Mouse (Mus musculus) adrenal gland, adult (tissue): ENCODE results near the gene Utp18.

Experiments used
- DNase-seq, 2 experiments: peaks; one replicate each; pipeline ENCODE4 v3.0.0; 2022 to 2023; ENCODE audit warnings: low spot score in 1 of 2; ENCODE audit not compliant: inconsistent age in 2 of 2

Utp18 gene

DNA sequence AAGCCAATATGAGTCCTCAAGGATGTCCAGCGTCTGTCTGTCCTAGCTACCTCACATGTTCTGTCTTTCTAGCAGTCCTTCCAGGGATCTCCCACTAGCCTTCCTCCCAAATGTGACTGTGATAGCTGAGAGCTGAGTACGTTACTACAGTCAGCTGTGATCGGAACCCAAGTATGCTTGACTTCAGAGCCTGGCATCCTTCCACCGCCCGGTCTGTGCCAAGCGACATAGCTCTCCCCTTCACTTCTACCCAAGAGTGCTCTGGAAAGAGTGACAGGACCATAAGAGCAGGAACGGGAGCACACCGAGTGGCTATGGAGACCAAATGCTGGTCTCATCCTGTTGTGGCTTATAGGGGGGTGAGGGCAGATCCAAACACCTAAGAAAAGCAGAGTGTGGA, 55.6 kb downstream of the Utp18 start:
- DNase-seq, result no peak

DNA sequence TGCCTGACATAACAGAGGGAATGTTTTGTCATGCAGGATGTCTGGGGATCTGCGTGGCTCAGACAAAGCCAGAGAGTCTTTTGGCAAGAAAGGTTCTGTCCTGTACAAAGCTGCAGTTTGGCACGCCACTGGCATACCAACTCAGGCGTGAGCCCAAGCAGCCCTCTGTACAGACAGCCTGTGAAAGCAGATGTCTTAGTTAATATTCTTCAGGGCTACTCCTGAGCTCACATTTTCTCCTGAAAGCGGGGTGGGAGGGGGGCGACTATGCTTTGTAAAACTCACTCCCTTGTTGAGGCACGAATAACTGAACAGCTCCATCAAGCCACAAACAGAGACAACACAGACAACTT, 56.3 kb downstream of the Utp18 start:
- no peak for DNase-seq

DNA sequence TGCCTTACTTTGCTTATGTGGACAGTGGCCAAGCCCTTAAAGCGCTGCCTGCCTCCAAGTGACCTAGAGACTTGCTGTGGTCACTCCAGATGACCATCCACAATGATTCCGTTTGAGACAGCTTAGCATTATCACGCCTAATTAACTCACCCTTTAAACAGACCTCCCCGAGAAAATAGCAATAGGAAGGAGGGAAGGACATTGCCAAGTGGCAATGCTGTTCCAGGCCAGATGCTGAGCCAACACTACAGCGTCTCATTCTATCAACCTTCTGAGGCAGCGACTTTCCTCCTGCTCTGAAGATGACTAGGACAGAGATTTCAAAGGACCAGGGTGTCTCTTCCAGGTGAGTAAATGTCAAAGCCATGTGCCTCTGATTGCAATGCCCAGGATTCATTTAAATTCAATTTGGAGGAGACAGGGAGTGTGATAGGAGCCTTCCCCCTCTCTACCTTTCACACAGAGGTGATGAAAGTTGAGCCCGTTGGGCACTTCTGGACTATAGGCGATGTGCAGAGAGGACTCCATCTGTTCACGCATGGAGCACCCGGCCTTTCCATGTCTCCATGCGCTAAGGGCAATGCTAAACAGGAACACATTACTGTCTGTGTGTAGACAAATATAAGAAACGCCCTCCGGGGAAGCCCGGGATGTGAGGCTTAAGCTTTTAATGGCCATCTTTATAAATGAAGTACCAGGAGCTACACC, 56.8 kb downstream of the Utp18 start:
- DNase-seq, result no peak

DNA sequence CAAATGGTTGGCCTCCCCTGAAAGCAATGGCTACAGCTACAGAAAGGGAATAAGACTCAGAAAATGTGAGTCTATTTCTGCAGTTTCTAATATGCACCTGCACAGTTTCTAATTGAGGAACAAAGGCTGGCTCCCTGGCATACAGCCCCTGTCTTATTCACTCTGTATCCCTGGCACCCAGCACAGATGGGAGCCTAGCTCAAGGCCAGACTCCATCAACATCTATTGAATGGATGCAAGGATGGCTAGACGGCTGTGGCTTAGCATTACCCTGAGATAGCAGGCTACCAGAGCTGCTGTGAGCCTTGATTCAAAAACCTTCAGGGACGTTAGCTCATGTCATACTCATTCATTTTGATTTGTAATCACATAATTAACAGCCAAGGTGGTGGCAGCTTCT, 63.3 kb downstream of the Utp18 start:
- no peak for DNase-seq

DNA sequence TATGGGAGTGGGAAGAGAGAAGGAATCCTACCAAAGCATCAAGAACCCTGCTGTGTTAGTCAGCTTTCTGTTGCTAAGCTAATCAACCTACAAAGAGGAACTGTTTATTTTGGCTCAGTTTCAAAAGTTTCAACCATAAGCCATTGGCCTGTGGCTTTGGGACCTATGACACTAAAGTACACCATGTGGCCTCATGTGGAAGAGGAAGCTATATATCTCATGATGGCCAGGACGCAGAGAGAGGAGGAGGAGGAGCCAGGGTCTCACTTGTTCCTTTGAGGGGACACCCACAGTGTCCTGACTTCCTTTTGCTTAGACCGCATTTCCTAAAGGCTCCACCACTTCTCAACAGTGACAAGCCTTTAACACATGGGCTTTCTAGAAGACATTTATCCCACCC, 64.0 kb downstream of the Utp18 start:
- no peak for DNase-seq

DNA sequence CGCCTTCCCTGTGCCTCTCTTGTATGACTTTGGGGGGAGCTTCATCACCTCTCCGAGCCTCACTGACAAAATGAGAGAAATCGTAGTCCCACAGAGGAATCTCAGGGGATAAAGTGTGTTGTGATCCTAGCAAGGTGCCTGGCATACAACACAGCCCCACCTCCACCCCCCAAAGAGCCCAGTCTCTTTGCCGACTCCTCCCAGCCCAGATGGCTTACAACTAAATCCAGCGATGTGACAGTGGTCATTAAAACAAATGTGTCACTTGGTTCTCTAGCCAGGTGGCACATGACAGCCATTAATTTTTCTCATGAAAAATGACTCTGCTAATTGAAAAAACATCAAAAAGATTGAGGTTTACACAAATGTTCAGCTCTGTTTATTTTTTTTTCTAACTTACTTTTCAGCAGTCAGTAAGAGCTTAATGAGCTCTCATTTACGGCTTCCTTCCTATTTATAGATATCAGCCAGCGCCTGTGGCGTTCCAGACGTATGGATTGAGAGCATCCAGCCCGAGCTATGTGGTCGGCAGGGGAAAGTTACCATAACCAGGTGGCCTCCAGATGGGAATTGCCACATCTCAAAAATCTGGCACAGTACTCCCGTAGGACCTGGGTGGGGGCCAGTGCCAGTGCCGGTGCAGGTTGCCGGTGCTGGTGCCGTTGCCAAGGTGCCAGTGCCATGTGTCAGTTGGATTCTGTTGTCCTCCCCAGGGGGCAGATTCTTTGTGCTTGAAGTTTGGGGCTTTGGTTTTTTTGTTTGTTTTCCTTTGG, 67.4 kb downstream of the Utp18 start:
- no peak for DNase-seq

DNA sequence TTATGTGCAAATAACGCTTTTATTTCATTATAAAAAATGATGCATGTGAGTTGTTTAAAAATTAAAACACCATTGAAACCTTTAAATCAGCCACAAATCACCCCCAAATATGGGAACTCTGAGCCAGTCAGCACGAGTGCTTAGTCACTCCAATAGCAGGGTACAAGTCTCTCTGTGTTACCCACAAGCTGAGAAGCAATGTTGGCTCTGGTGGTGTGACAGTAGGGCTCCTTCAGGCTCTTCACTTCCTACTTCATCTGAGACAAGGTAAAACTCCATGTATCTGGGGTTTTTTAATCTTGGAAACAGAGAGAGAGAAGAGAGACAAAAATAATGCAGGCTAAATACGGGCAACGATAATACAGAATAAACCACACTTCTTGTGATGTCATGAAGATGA, 72.6 kb downstream of the Utp18 start:
- no peak for DNase-seq

DNA sequence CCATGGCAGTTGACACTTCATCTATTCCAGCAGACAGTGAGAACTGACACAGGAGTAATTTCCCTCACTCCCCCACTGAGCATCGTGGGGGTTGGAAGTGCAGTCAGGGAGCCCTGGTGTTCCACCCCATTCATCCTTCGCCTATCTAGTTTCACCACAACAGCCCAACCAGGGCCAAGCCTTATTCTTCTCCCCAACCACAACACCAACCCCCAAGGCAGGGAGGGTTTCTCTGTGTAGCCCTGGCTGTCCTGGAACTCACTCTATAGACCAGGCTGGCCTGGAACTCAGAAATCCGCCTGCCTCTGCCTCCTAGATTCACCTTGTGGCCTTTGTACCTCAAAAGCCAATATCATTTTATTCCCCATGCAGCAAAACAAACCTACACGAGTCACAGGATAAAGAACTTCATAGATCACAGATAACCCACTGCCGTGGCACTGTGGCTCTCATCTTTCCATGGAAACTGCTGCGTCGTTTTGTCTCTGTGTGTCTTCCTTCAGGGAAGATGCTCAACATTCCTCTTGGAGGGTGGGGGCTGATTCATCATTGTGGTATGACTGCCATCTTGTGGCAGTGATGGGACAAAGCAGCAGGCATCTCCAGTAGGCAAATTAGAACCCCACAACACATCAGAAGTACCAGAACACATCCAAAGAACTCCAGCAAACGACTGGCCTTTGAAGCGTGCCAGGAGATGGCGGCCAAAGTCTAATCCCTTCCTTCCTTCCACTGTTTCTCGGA, 73.3 kb downstream of the Utp18 start:
- DNase-seq, result peak; percentile 37 to 77
